Mouse (Mus musculus): Measurements from ENCODE around the gene D630003M21Rik. TPM values are rescaled to one million over a fixed set of nuclear protein-coding genes. Genes with fewer than 3 reads are reported as not detected.

D630003M21Rik gene
- total RNA-seq, 2 experiments from 2014 or later: 4.3 to 4.4 TPM

GRCm38 (mm10) chr2:158238101-158238500 is 9.1 kb upstream of the D630003M21Rik start:
- DNase-seq (ENCODE audit: low spot score in 2 of 2): no peak

- no peak for DNase-seq (ENCODE audit: low spot score in 2 of 2)
These were observed 7.7 kb upstream of the D630003M21Rik start for GRCm38 (mm10) chr2:158236698-158237097.

- DNase-seq (ENCODE audit: low spot score in 2 of 2): no peak
These were observed 4.1 kb upstream of the D630003M21Rik start for GRCm38 (mm10) chr2:158233106-158233505.

- no peak for DNase-seq (ENCODE audit: low spot score in 2 of 2)
These were observed 3.4 kb upstream of the D630003M21Rik start for GRCm38 (mm10) chr2:158232414-158232813.

- no peak for DNase-seq (ENCODE audit: low spot score in 2 of 2)
These were observed 2.0 kb upstream of the D630003M21Rik start for GRCm38 (mm10) chr2:158231071-158231470.

- no peak for DNase-seq (ENCODE audit: low spot score in 2 of 2)
These were observed 1.6 kb upstream of the D630003M21Rik start for GRCm38 (mm10) chr2:158230617-158231016.

GRCm38 (mm10) chr2:158229503-158229892 is 476 bp upstream of the D630003M21Rik start:
- no peak for DNase-seq (ENCODE audit: low spot score in 2 of 2)

GRCm38 (mm10) chr2:158225301-158225700 is 3.7 kb downstream of the D630003M21Rik start:
- DNase-seq (ENCODE audit: low spot score in 2 of 2): no peak

GRCm38 (mm10) chr2:158223497-158223896 is 5.5 kb downstream of the D630003M21Rik start:
- DNase-seq (ENCODE audit: low spot score in 2 of 2): no peak

GRCm38 (mm10) chr2:158222664-158223063 is 6.4 kb downstream of the D630003M21Rik start:
- DNase-seq (ENCODE audit: low spot score in 2 of 2): no peak

- DNase-seq (ENCODE audit: low spot score in 2 of 2): no peak
These were observed 7.5 kb downstream of the D630003M21Rik start for GRCm38 (mm10) chr2:158221446-158222084.

- no peak for DNase-seq (ENCODE audit: low spot score in 2 of 2)
These were observed 9.5 kb downstream of the D630003M21Rik start for GRCm38 (mm10) chr2:158219562-158219961.

GRCm38 (mm10) chr2:158216510-158216909 is 12.5 kb downstream of the D630003M21Rik start:
- DNase-seq (ENCODE audit: low spot score in 2 of 2): no peak

- no peak for DNase-seq (ENCODE audit: low spot score in 2 of 2)
These were observed 13.5 kb downstream of the D630003M21Rik start for GRCm38 (mm10) chr2:158215283-158216117.

GRCm38 (mm10) chr2:158211764-158212471 is 17.1 kb downstream of the D630003M21Rik start:
- DNase-seq (ENCODE audit: low spot score in 2 of 2): no peak

GRCm38 (mm10) chr2:158210958-158211357 is 18.1 kb downstream of the D630003M21Rik start:
- no peak for DNase-seq (ENCODE audit: low spot score in 2 of 2)

GRCm38 (mm10) chr2:158210503-158210902 is 18.5 kb downstream of the D630003M21Rik start:
- DNase-seq (ENCODE audit: low spot score in 2 of 2): peak; percentile 51 to 67

GRCm38 (mm10) chr2:158209776-158210175 is 19.2 kb downstream of the D630003M21Rik start:
- no peak for DNase-seq (ENCODE audit: low spot score in 2 of 2)

GRCm38 (mm10) chr2:158207848-158208247 is 21.2 kb downstream of the D630003M21Rik start:
- DNase-seq (ENCODE audit: low spot score in 2 of 2): peak; percentile 89

- DNase-seq (ENCODE audit: low spot score in 2 of 2): peak; percentile 78 to 87
These were observed 24.9 kb downstream of the D630003M21Rik start for GRCm38 (mm10) chr2:158204114-158204513.

- DNase-seq (ENCODE audit: low spot score in 2 of 2): no peak
These were observed 25.3 kb downstream of the D630003M21Rik start for GRCm38 (mm10) chr2:158203686-158204085.

- DNase-seq (ENCODE audit: low spot score in 2 of 2): no peak
These were observed 29.7 kb downstream of the D630003M21Rik start for GRCm38 (mm10) chr2:158199281-158199680.
